Mouse (Mus musculus): ENCODE data around the gene Susd6.

The Susd6 gene

DNA sequence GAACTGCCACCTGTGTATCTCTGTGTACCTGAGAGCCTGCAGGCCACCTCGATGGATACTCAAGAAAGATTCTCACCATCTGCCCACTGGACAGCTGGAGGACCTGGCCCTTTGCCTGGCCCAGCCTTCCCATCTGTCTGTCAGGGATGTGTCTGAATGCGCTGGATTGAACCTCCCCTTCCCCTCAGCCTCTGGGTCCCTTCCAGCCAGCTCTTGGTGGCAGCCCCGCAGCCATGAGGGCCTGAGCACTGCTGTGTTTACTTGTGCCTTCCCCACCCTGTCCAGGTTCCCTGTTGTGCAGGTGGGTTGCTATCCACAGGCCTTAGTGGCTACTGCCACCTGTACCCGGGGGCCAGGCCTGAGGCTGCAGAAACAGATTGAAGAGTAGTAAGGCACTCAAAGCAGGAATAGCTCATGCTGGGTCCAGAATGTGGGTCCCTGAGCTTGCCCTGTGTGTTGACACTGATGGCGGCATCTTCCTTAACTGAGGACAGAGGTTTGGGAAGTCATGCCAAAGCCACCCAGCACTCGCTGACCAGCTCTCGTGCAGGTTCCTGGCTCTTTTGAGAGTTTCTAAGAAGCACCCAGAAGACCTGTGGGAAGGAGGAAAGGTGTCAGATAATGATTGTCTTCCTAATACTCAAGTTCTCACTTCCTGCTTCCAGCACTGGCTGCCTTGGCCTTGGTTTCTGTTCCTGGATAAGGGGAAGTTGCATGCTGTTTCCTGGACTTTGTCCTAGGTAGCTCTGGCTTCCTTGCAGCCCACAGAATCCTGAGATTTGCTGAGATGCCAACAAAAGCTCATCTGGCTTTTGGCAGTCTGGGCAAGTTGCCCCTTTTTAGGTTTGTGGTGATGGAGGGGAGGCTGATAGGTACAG is 87.1 kb downstream of the Susd6 start:
- no peak for DNase-seq (ENCODE audit: low read depth, low spot score)

DNA sequence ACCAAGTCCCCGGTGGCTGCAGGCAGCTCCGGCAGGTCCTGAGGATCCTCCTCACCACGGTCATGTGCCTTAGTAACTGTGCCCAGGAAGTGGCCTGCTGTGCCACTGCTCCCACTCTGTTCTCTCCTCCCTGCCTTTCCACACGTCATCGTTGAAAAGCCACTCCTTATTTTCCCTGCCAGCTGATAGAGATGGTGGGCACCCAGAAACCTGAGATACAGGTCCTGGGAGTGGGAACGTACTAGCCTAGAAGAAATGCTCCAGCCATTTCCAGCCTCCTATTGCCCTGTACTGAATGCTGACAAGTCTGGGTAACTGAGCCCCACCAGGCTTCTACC is 87.8 kb downstream of the Susd6 start:
- no peak for DNase-seq (ENCODE audit: low read depth, low spot score)

DNA sequence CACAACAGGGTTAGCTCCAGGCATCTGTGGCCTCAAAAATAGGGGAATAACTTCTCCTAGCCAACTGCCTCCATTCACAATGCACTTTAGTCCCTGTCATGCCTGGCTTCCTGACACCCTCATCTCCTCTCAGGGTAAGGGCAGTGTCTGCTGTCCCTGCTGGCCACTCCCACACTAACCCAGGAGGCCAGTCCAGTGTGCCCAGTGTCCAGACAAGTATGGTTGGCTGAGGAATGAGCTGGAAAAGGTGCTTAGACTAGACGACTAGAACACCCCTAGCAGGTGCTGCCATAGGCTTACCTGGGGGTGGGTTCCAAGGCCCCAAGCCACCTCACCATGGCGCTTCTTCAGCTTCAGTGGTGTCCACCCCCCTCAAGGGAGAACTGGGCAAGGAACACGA is 88.3 kb downstream of the Susd6 start:
- DNase-seq (ENCODE audit: low read depth, low spot score) = no peak

DNA sequence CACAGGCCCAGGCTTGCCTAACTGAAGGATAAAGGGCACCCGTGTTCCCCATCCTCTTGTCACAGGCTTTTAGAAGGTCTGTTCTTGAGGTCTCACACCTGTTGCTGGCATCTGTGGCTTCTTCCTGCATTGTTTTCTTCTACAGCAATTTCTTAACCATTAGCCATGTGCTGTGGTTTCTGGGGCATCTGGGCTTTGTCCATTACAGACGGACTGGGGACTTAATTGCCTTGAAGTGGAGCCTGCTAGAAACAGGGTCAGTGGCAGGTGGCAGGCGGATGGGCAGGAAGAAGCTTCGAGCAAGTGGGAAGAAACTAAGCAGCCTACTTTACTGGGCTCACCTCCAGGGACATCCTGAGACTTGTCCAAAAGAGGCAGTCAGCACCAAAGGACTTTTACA is 89.0 kb downstream of the Susd6 start:
- no peak for DNase-seq (ENCODE audit: low read depth, low spot score)

DNA sequence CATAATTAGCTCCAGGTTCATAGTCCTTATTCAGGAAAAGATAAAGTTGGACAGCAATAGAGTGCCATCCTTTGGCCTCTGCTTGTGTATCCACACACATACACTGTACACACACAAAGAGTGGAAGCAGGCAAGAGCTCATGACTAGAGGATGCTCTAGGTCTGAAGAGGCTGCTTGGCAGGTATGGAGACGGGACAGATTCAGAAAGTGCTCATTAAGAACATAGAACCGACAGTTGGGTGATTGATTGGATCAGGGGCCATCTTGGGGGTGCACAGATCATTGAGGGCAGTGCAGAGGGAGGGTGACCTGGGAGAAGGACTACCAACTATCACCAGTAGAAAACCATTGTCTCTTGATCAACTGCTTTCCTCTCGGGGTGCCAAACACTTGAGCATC is 90.8 kb downstream of the Susd6 start:
- DNase-seq (ENCODE audit: low read depth, low spot score) = no peak

DNA sequence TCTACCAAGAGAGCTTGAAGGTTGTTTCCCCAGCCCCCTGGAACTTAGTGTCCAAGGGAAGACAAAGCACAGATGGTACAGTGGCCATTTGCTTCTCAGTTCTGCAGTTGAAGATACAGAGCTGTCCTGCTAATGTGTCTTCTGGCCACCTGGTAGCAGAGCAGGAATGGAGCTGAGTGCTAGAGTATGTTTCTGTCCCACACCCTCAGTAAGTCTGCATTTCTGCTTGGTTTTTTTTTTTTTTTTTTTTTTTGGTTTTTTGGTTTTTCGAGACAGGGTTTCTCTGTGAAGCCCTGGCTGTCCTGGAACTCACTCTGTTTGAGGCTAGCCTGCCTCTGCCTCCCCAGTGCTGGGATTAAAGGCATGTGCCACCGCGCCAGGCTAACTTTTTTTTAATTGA is 93.0 kb downstream of the Susd6 start:
- no peak for DNase-seq (ENCODE audit: low read depth, low spot score)

DNA sequence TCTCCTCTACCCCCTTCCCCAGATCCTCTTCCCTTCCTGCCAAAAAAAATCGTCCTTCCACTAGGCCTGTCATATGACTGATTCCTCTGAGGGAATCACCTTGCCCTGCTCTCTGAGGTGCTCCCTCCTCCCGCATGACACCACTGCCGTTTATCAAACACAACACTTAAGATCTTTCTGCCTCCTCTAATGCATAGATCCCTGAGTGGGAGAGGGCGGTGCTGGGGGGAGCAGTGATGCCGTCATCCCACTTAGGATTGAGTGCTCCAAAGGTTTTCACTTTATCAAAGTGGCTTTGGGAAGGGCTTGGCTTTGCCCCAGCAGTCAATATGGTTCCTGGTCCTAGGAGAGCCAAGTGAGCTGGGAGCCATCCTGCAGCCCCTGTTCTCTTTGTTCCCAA is 93.6 kb downstream of the Susd6 start:
- no peak for DNase-seq (ENCODE audit: low read depth, low spot score)

DNA sequence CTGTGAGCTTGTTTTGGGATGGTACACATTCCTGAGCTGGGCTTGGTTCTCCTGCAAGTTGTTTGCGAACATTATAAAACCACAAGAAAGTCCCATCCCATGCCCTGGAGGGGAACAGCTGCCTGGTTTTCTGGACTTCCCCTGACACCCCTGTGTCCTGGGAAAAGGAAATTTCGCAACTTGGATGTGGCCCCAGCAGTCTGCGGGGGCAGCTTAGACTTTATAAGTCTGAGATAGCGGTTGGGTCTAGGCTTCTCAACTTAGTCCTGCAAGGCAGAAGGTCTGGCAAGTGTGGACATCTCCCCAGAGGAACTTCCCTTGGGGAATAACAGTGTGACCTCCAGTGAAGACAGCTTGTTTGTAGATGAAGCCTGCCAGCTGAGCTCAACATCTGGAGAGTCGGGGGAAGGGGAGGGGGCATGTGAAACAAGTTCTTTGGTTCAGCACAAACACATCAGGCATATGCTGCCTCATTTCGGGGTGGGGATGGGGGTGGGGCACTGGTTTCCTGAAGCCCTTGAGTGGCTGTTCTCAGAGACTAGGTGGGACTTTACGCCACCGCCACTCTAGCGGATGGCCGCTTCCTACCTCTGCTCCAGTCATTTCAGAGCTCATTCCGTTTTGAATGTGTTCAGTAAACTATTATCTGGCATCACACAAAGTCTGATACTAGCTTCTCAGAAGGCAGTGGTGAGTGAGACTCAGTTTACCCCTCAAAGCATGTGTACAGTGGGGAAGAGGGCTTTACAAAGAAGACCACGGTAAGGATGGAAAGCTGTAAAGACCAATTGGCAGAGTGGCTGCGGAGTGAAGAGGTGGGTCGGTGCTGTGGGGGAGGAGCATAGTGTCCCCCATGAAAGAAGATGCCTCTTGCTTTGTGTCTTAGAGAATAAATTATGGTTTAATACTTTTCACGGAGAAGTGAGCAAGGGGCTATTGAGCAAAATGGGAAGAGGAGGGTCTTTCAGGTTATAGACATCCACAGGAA is 95.3 kb downstream of the Susd6 start:
- no peak for DNase-seq (ENCODE audit: low read depth, low spot score)

DNA sequence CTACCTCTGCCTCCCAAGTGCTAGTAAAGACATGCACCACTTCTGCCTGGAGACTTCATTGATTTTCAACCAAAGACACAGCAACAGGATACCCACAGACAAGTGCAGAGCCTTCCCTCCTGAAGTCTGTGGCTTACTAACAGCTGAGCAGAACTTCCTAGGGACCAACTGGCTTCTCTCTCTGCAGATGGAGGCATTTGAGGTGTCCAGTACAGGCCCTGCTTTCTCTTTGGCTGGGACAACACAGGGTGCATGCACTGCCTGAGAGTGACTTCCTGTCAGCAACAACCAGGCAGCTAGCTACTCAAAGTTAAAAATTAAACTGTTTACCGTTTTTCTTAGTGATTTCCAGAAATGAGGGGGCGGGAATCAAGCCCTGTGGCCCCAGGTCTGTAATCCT is 96.7 kb downstream of the Susd6 start:
- DNase-seq (ENCODE audit: low read depth, low spot score) = no peak

DNA sequence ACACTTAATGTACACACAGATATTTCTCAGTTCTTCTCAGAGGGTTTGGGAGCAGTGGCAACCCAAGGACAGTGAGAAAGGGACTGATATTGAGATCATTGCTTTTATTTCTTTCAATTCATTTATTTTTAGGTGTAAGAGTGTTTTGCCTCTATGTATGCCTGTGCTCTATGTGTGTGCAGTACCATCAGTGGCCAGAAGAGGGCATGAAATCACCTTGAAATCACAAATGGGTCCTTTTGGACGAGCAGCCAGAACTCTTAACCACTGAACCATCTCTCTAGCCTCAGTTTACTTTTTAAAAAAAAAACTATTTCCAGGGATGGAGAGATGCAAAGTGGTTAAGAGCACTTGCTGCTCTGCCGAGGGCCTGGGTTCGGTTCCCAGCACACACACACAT is 99.0 kb downstream of the Susd6 start:
- no peak for DNase-seq (ENCODE audit: low read depth, low spot score)

DNA sequence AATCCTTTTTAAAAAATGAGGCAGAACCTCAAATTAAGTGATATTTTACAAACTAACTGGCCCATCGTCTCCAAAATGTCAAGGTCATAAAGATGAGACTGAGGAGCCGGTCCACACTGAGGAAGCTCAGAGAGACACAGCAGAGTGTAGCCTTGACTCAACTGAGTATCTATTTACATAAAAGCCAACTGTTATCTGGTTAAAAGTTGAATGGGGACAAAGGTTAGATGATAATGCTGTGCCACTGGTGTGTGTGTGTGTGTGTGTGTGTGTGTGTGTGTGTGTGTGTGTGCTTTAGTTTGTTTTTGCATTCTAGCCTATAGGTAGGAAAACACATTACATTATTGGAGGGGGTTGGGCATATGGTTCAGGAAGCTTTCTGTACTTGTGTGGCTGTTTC is 100.8 kb downstream of the Susd6 start:
- DNase-seq (ENCODE audit: low read depth, low spot score) = no peak

DNA sequence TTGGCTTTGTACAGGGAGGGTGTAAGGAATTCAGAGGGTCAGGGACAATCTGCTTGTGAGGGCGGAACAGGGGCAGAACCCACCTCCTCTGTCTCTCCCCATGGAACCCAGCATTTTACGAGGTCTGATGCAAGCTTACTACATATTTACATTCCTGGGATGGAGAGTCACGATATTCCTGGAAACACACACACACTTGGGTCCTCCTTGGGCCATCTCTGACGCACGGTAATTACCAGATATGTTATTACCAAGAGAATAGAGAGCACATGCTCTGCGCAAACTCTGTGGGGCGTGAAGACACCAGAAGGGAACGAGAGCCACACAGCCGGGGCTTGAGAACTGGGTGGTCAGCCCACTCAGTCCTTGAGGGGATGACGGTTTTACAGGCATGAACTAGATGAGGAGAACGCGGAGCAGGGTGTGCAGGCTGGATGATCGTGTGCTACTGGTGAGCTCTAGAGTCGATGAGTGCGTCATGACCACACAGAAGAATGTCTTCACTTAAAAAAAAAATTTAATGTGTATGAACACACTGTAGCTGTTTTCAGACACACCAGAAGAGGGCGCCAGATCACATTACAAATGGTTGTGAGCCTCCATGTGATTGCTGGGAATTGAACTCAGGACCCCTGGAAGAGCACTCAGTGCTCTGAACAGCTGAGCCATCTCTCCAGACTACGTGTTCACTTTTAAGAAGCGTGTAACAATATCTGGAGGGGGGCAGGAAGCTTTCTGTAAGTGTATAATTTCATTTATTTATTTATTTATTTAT is 103.6 kb downstream of the Susd6 start:
- DNase-seq (ENCODE audit: low read depth, low spot score) = no peak

DNA sequence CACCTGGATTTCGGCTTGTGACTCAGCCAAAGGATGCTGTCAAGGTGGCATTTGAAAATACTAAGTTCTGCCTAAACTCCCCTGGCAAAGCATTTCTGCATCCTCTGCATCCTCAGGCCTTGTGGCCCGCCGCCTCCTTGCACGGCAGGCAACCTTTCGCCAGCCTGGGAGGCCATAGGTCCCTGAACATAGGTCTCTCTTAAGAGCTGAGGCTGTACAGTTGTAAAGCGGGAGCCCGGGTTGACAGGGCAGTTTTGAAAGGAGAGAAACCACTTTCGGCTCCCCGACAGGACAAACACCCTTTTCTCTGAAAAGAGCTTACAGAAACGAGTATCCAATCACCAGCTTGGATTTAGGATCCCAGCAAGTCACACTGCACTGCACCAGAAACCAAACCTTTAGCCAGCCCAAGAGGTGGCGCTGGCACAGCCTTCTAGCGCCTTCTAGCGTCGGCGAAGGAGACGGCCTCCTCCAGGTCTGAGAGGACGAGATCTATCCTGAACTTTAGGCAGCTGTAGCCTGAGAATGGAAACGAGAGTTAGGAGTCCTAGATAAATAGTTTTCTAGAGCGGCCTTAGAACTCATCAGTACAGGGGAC is 104.8 kb downstream of the Susd6 start:
- DNase-seq (ENCODE audit: low read depth, low spot score) = peak; percentile 60

DNA sequence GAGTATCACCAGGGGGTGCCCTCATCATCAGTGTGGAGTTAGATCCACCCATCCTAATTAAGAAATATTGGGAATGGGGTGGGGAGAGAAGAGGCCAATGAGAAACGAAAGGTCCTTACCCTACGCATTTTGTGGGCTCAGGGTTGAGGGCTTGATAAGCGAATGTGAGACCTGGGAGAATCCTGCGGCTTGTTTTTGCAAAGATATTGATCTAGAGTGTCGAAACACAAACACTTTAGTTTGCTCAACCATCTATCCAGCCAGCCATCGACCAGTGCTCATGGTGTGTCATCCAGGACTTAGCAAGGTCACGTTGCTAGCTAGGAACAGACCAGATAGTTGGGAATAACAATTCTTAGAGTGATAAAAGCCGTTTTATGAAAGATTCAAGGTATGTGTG is 119.3 kb downstream of the Susd6 start:
- no peak for DNase-seq (ENCODE audit: low read depth, low spot score)

DNA sequence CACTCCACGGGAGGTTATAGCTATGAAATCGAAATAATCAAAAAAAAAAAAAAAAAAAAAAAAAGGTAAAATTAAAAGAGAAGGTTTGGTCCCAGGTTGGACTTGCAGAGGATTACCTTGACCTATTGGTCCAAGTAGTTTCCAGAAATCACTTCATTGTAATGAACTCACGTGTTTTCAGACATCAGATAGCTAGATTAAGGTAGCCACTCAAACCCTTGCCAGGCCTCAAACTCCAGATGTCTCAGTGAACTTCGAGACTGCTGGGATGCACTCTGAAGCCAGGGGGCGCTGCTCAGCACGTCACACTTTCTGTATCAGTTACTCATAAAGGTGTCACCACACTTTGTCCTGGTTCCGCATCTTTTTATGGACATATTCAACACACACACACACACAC is 127.5 kb downstream of the Susd6 start:
- no peak for DNase-seq (ENCODE audit: low read depth, low spot score)

DNA sequence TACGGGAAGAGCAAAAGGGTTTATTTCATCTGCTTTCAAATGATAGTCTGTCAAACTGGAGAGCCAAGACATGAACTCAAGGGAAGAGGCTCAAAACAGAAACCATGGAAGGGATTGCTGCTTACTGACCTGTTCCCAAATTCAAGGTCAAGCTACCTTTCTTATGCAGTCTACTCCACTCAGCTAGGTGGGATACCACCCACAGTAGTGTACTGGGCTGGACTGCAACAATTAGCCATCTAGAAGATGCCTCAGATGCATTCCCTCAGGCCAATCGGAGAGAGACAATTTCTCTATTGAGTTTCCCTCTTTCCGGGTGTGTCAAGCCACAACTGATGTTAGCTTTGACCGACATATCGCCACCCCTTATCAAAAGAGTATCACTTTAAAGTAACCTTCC is 131.0 kb downstream of the Susd6 start:
- no peak for DNase-seq (ENCODE audit: low read depth, low spot score)

DNA sequence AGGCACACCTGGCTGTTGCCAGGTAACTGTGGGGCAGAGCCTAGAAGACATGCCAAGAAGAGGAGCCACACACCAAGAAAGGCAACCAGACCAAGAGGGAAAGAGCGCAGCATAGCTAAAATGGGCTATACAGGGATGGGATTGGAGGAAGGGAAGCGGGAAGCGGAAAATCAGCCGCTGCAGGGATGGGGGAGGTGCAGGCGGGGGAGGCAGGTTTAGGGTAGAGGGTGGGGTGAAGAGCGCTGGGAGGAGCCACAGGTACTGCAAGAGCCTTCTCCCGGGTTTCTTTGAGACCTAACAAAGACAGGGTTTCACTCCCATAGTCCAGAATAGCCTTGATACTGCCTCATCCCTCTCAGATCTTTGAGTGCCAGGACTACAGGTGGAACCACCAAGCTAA is 132.6 kb downstream of the Susd6 start:
- no peak for DNase-seq (ENCODE audit: low read depth, low spot score)

DNA sequence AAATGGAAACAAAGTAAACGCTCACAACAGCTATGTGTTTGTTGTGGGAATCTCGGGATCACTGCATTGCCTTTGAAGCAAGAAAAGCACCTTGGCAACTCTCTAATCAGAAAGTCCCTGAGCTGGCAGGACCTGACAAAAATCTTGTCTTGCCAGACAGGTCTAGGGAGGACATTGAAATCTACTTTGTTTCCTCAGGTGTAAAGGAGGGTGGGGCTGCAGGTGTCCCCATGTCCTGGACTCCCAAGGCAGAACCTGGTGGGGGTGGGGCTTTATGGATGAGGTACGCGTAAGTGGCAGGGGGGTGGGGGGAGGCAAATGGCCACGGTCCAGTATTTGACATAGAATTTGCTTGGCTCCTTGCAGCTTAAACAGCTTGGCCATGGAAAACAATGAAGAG is 133.3 kb downstream of the Susd6 start:
- no peak for DNase-seq (ENCODE audit: low read depth, low spot score)

DNA sequence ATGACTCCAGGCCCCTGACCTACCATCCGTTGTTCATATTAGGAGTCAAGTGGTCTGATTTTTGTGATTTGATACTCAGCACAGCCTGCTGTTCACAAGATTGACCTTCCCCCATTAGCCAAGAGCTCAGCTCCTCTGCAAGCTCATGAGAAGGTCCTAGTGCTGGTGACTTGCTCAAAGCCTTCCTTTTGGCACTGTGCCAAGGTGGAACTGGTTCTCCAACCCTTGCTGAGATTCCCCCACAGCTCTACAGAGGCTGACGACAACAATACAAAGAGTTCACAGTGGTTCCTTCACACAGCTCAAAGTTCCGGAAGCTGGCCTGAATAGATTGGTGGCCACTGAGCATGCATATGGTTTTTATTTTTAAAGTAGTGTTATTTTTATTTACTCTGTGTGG is 133.9 kb downstream of the Susd6 start:
- no peak for DNase-seq (ENCODE audit: low read depth, low spot score)

DNA sequence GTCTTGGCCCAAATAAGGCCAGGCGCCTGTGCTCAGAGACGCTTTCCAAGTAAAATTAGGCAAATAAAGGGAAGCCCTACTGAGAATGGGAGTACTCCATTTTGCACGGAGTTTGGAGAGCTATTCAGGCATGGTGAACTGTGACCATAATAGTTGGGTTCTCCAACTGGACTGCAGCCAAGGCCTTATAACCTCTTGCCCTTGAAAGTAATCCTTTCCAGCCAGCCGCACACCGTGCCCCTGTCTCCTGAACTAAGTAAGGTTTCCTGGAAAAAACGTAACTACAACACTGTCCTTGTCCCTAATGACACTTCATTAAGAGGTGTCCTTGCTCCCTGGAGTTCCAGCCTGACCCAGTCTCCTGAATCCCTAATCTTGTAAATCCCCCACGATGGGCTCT is 135.6 kb downstream of the Susd6 start:
- no peak for DNase-seq (ENCODE audit: low read depth, low spot score)

DNA sequence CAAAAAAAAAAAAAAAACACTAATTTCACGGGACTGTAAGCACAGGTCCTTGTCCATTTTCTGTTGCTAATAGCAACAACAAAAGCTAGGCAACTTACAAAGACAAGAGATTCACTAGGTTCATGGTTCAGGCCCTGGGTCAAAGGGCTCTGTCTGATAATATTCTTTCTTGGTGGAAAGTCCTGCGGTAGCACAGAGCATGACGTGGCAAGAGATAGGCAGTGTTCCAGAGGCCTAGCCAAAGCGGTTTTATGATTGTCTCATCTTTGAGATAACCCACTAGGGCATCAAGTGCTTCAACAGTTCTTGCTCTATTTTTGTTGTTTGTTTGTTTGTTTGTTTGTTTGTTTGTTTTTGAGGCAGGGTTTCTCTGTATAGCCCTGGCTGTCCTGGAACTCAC is 136.2 kb downstream of the Susd6 start:
- DNase-seq (ENCODE audit: low read depth, low spot score) = no peak

DNA sequence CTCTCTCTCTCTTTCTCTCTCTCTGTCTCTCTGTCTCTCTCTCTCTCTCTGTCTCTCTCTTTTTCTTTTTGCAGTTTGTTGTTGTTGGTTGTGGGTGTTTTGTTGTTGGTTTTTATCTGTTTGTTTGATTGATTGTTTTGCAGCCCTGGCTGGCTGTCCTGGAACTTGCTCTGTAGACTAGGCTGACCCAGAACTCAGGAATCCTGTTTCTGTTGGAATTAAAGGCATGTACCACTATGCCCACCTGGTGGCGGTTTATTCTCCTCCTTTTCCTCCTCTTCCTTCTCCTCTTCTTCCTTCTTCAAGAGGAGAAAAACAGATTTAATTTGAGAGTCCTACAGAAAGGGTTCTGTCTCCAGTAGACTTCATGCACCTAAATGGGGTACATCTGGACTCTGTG is 137.2 kb downstream of the Susd6 start:
- DNase-seq (ENCODE audit: low read depth, low spot score) = no peak
